Mouse (Mus musculus) forebrain, embryonic 14.5 days (tissue): ENCODE results near the gene Mcpt2. TPM values are rescaled to one million over a fixed set of nuclear protein-coding genes. Genes with fewer than 3 reads are reported as not detected.
"Not testable (repeated sequence)": the region's sequence is repeated elsewhere in the genome, so short reads cannot be mapped to it uniquely, and the experiment has no call there.

Source experiments
- ATAC-seq: fragments of 200-750 bp; cut with Nextera tagmentation; 2 replicates; pipeline ENCODE4 v1.8.0; 2017; ENCODE audit warnings: mild to moderate bottlenecking, moderate library complexity
- DNase-seq: peaks from one replicate; pipeline ENCODE4 v3.0.0-alpha.2; 2015; ENCODE audit warnings: low spot score
- H3K27ac ChIP-seq: fragments of 300-500 bp; sonication (generic); 2 replicates; pipeline ENCODE4 v1.5.1; 2014; ENCODE audit warnings: low read depth, mild to moderate bottlenecking, control low read depth, low read length, moderate library complexity
- H3K27me3 ChIP-seq: fragments of 300-500 bp; sonication (generic); replicated peaks from 2 replicates; pipeline ENCODE4 v1.6.1; 2014; ENCODE audit warnings: low read length, control low read depth, mixed read lengths; ENCODE audit not compliant: control insufficient read depth, insufficient read depth
- H3K36me3 ChIP-seq: fragments of 300-500 bp; sonication (generic); 2 replicates; pipeline ENCODE4 v1.6.1; 2014; ENCODE audit warnings: low read length, control low read depth; ENCODE audit not compliant: control insufficient read depth, insufficient read depth
- H3K4me1 ChIP-seq: fragments of 300-500 bp; sonication (generic); 2 replicates; pipeline ENCODE4 v1.6.1; 2014; ENCODE audit warnings: antibody characterized with exemption, low read length, control low read depth; ENCODE audit not compliant: control insufficient read depth, insufficient read depth
- H3K4me2 ChIP-seq: fragments of 300-500 bp; sonication (generic); 2 replicates; pipeline ENCODE4 v1.6.1; 2014; ENCODE audit warnings: mild to moderate bottlenecking, control low read depth, low read length
- H3K4me3 ChIP-seq: fragments of 300-500 bp; sonication (generic); 2 replicates; pipeline ENCODE4 v1.5.1; 2014; ENCODE audit warnings: low read depth, low read length, control low read depth
- H3K9ac ChIP-seq: fragments of 300-500 bp; sonication (generic); 2 replicates; pipeline ENCODE4 v1.6.1; 2014; ENCODE audit warnings: mild to moderate bottlenecking, low read length, control low read depth, moderate library complexity
- H3K9me3 ChIP-seq: fragments of 300-500 bp; sonication (generic); replicated peaks from 2 replicates; pipeline ENCODE4 v1.6.1; 2016; ENCODE audit warnings: low read length, control low read depth, mixed read lengths; ENCODE audit not compliant: control insufficient read depth
- WGBS: fragments of 180-500 bp; shearing (Covaris S2); extraction: QIAGEN DNeasy Blood & Tissue Kit; methylation state at CpG from one replicate; pipeline ENCODE4 v1.1.7; 2014; 5-methylcytosine and 5-hydroxymethylcytosine counted together
- microRNA-seq: library from miRNA; unstranded; fragments of <30 nt; microRNA quantifications from one replicate; pipeline ENCODE4, GENCODE M21; 2016
- polyA plus RNA-seq: library from polyadenylated mRNA; unstranded; fragments of >200 nt; fragmentation: Nextera tagmentation; extraction: Ambion mirVana; gene quantifications from 2 replicates; pipeline ENCODE4 v1.2.1, GENCODE M21; 2014

The Mcpt2 gene
- polyA plus RNA-seq, 1 experiment from 2014 or later, result not detected

GRCm38 (mm10) chr14:56057722-56058121 is 15.9 kb downstream of the Mcpt2 start:
- Histone ChIP-seq H3K4me2 (no peak overlapping the region), H3K9ac (no peak overlapping the region), H3K27me3 (no peaks in the 10 kb centered on the region), H3K4me3 (no peak overlapping the region), H3K27ac (no peak overlapping the region), H3K36me3 (no peaks in the 10 kb centered on the region), H3K4me1 (no peaks in the 10 kb centered on the region), H3K9me3 (no peaks in the 10 kb centered on the region)
- 89% methylated on average over 4 of the region's 4 CpGs for WGBS
- ATAC-seq (no peak), DNase-seq (no peak)

- not testable (repeated sequence) for H3K9ac ChIP-seq
Measured at GRCm38 (mm10) chr14:56062213-56062612, 20.4 kb downstream of the Mcpt2 start, which contains the start of gene Mcpt4. Gene Mcpt4 (minus strand): TSS chr14:56062313.

GRCm38 (mm10) chr14:56082016-56082415 is 40.2 kb downstream of the Mcpt2 start:
- 69% methylated on average over 4 of the region's 4 CpGs for WGBS
- Histone ChIP-seq H3K9me3 (no peaks in the 10 kb centered on the region), H3K4me1 (no peaks in the 10 kb centered on the region), H3K36me3 (no peaks in the 10 kb centered on the region), H3K9ac (no peak overlapping the region), H3K4me3 (no peak overlapping the region), H3K27me3 (no peaks in the 10 kb centered on the region), H3K27ac (no peak overlapping the region), H3K4me2 (no peak overlapping the region)
- no peak for ATAC-seq
- DNase-seq, result no peak

More at GRCm38 (mm10) chr14:56062213-56062612, 20.4 kb downstream of the Mcpt2 start, which contains the start of gene Mcpt4:
- not testable (repeated sequence) for H3K4me3 ChIP-seq, DNase-seq, H3K36me3 ChIP-seq, H3K4me2 ChIP-seq, H3K9me3 ChIP-seq, H3K27me3 ChIP-seq, ATAC-seq, H3K27ac ChIP-seq, H3K4me1 ChIP-seq
- WGBS, result 83% methylated on average over 3 of the region's 3 CpGs

GRCm38 (mm10) chr14:56085167-56085566 is 43.3 kb downstream of the Mcpt2 start, which contains the start of gene Mcpt8:
Gene Mcpt8 (minus strand): TSS chr14:56085273.
- WGBS, result 96% methylated on average over 2 of the region's 2 CpGs
- ATAC-seq (no peak), DNase-seq (no peak)
- H3K9ac ChIP-seq, result no peak within 1 kb of the TSS
- H3K4me3 ChIP-seq, result no peak within 1 kb of the TSS
- no peak within 1 kb of the TSS for H3K4me2 ChIP-seq
- no peaks in the 10 kb centered on the region for H3K9me3 ChIP-seq
- H3K36me3 ChIP-seq, result no peaks in the 10 kb centered on the region
- H3K4me1 ChIP-seq, result no peaks in the 10 kb centered on the region
- no peaks in the 10 kb centered on the region for H3K27me3 ChIP-seq
- H3K27ac ChIP-seq, result no peak within 1 kb of the TSS

- Histone ChIP-seq H3K9me3 (no peaks in the 10 kb centered on the region), H3K36me3 (no peaks in the 10 kb centered on the region), H3K4me2 (no peak overlapping the region), H3K27ac (no peak overlapping the region), H3K4me1 (no peaks in the 10 kb centered on the region), H3K9ac (no peak overlapping the region), H3K4me3 (no peak overlapping the region), H3K27me3 (no peaks in the 10 kb centered on the region)
- DNase-seq (no peak), ATAC-seq (no peak)
- WGBS, result 77% methylated on average over 3 of the region's 3 CpGs
Measured at GRCm38 (mm10) chr14:56086711-56087110, 44.9 kb downstream of the Mcpt2 start.

GRCm38 (mm10) chr14:56093353-56093752 is 51.5 kb downstream of the Mcpt2 start:
- 85% methylated on average over 2 of the region's 2 CpGs for WGBS
- Histone ChIP-seq H3K4me1 (no peaks in the 10 kb centered on the region), H3K9me3 (no peaks in the 10 kb centered on the region), H3K9ac (no peak overlapping the region), H3K27ac (no peak overlapping the region), H3K27me3 (no peaks in the 10 kb centered on the region), H3K4me3 (no peak overlapping the region), H3K4me2 (no peak overlapping the region), H3K36me3 (no peaks in the 10 kb centered on the region)
- no peak for ATAC-seq
- no peak for DNase-seq

Small RNA genes lying within 50 kb of the gene (microRNA-seq; reads per million reads assigned to microRNA genes)
- not detected for gene Mir6949

Other genes with a start within 250 kb of the Mcpt2 start
- 8.3 and 9.1 TPM in 2 replicates for gene Nfatc4, start 218.9 kb upstream of the Mcpt2 start, polyA plus RNA-seq
- gene Nynrin, start 188.0 kb upstream of the Mcpt2 start, polyA plus RNA-seq, result 6.2 and 7.4 TPM in 2 replicates
- gene Cbln3, start 157.6 kb upstream of the Mcpt2 start, polyA plus RNA-seq, result 0.20 and 0.27 TPM in 2 replicates
- gene Khnyn, start 157.1 kb upstream of the Mcpt2 start, polyA plus RNA-seq, result 4.6 and 5.4 TPM in 2 replicates
- 99.0 and 110 TPM in 2 replicates for gene Sdr39u1, start 141.7 kb upstream of the Mcpt2 start, polyA plus RNA-seq
- gene Cma1, start 97.4 kb upstream of the Mcpt2 start, polyA plus RNA-seq, result 0.27 and 0.35 TPM in 2 replicates
- not detected in 2 replicates for gene Cma2, start 91.1 kb upstream of the Mcpt2 start, polyA plus RNA-seq
- gene Mcpt1, start 24.1 kb upstream of the Mcpt2 start, polyA plus RNA-seq, result not detected in 2 replicates
- not detected in 2 replicates for gene Mcpt9, start 11.5 kb upstream of the Mcpt2 start, polyA plus RNA-seq
- gene Mcpt4, start 20.3 kb downstream of the Mcpt2 start, polyA plus RNA-seq, result not detected in 2 replicates
- gene Mcpt8, start 43.2 kb downstream of the Mcpt2 start, polyA plus RNA-seq, result 0.22 TPM in 1 of 2 replicates, not detected in the other
- gene Ctsg, start 60.5 kb downstream of the Mcpt2 start, polyA plus RNA-seq, result not detected in 2 replicates
- gene Gzme, start 78.6 kb downstream of the Mcpt2 start, polyA plus RNA-seq, result not detected in 2 replicates
- not detected in 2 replicates for gene Gzmd, start 90.6 kb downstream of the Mcpt2 start, polyA plus RNA-seq
- gene Gzmg, start 117.5 kb downstream of the Mcpt2 start, polyA plus RNA-seq, result not detected in 2 replicates
- gene Gzmn, start 132.6 kb downstream of the Mcpt2 start, polyA plus RNA-seq, result not detected in 2 replicates
- not detected in 2 replicates for gene Gzmf, start 169.4 kb downstream of the Mcpt2 start, polyA plus RNA-seq
- not detected in 2 replicates for gene Gzmc, start 192.6 kb downstream of the Mcpt2 start, polyA plus RNA-seq
- not detected in 2 replicates for gene Gzmb, start 220.2 kb downstream of the Mcpt2 start, polyA plus RNA-seq